Mouse (Mus musculus) hematopoietic multipotent progenitor cell, adult 10-12 weeks (in vitro differentiated cells): ENCODE results near the gene Klhl23. TPM values are rescaled to one million over a fixed set of nuclear protein-coding genes. Genes with fewer than 3 reads are reported as not detected.

Experiments used
- polyA plus RNA-seq: library from polyadenylated mRNA; stranded (reverse); fragments of >175 nt; gene quantifications from 2 replicates; pipeline ENCODE4 v1.2.3, GENCODE M21; 2012; ENCODE audit warnings: low replicate concordance

Gene Klhl23
- polyA plus RNA-seq = 0.19 TPM in 1 of 2 replicates, not detected in the other

DNA sequence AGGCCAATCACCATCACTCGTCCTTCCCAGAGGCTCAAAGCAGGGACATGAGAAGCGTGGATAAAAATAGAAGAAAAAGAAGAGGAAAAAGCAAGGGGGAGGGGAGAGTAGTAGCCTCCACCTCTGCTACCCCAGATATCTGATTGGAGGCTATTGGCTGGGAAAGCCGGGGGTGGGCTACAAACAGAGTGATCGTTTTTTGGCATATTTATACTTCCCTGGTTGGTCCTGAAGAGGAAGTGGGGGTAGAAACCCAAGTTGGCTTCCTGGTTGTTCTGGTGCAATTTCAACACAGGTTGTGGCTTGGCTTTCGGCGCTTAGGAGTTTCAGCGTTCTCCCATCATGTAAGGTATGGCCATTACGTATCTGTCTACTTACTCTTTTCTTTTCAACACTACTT, at the start of gene Klhl23:
Gene Klhl23 (plus strand): TSS at position 234 of the 400 bp plus-strand sequence.

DNA sequence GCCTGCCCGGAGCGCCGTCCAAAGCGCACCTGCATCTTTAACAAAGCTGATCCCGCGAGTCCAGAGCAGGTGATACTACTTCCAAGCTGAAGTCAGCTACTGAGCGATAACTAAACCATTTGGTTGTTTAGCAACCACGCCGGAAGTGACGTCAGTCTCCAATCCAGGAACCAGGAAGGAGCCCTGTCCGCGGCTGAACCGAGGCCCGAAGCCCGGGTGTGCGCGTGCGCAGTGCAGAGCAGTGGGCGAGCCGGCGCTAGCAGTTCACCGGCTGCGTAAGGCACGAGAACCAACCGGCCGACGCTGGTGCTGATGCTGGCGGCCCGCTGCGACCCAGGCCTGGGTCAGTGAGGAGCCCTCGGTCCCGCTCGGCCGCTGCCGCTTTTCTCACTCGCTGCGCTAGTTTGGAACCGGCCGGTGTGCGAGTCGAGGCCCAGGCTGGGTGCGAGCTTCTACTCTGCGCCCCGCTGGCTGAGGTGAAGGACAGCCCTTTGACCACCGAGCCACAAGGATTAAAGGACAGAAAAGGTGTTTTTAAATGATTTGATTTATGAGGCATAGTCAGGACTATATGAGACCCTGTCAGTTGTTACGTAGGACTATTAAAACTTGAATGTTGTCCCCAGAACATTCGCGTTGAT, 32.2 kb upstream of the Klhl23 start, which contains the start of the genes Ccdc173 and Phospho2:
Gene Ccdc173 (minus strand): TSS at position 147 of the 641 bp plus-strand sequence.
Gene Phospho2 (plus strand): TSS at position 195 of the 641 bp plus-strand sequence.

DNA sequence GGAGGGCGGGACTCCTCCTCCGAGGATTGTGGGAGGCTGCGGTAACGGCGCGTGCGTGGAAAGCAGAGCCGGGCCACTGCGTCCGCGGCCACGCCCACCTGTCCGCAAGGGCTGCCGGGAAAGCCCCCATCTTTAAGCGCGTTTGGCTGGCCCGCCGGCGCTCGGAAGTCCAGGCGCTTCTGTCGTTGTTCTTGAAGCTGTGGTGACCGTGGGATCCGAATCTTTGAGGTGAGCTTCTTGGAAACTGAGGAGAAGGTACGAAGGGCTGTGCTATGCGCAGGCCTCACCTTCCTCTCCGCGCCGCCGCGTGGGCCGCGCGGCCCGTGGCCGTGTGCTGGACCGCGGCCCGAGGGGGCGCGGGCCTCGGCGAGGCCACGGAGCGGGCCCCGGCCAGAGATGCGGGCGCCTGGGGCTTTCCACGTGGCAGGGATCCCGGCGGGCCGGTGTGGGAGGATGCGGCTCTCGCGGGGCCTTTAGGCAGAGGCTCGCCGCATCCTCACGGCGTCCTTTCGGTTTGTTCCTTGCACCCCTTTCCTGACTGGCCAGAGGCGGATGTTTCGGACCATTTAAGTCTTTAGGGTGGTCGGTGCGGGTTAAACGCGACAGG, 39.8 kb downstream of the Klhl23 start, which contains the start of gene Ssb:
Gene Ssb (plus strand): TSS at position 78 of the 607 bp plus-strand sequence.

DNA sequence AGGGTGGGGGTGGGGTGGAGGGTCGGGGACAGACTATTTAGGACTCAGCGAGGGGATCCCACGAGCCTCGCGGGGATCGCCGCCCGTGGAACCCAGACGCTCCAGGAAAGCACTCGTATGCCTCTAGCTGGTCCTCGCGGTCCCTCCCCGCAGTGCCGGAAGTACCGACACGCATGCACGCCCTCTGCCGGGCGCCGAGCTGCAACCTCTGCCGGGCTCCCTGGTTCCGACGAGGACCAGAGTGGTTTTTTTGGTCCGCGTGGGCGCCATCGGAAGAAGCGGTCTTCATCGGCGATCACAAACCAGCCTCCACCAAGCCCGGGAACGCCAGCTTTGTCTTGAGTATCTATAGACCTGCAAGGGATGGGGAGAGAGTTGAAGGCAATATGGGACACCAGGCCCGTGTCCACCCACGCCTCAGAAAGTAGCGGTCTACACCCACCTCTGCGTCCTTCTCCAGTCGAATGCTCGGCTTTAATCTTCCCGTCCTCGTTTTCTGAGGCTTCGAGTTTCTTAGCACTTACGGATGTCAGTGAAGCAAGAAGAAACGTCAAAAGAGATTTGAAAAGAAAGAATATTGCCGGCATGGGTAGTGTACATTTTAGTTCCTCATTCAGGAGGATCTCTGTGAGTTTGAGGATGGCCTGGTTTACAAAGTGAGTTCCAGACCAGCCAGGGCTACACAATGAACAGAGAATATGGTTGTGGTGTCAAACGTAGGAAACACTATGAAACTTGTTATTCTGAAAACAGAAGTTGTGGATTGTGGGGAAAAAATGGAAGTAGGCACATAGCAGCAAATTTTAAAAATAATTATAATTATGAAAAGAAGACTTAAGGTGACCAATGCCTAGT, 63.9 kb downstream of the Klhl23 start, which contains the start of gene Mettl5:
Gene Mettl5 (minus strand): TSS at position 165 of the 855 bp plus-strand sequence.

Other genes with a start within 250 kb of the Klhl23 start
- 0.01 TPM in 1 of 2 replicates, not detected in the other for gene Lrp2, start 235.9 kb upstream of the Klhl23 start, polyA plus RNA-seq
- not detected in 2 replicates for gene Bbs5, start 174.8 kb upstream of the Klhl23 start, polyA plus RNA-seq
- gene Klhl41, start 151.8 kb upstream of the Klhl23 start, polyA plus RNA-seq = not detected in 2 replicates
- 0.49 and 1.0 TPM in 2 replicates for gene Fastkd1, start 108.4 kb upstream of the Klhl23 start, polyA plus RNA-seq
- gene Ppig, start 99.4 kb upstream of the Klhl23 start, polyA plus RNA-seq = 6.4 and 13.2 TPM in 2 replicates
- 0.10 and 0.84 TPM in 2 replicates for gene Ccdc173, start 32.4 kb upstream of the Klhl23 start, polyA plus RNA-seq
- gene Phospho2, start 32.3 kb upstream of the Klhl23 start, polyA plus RNA-seq = 8.2 and 8.3 TPM in 2 replicates
- gene Ssb, start 39.6 kb downstream of the Klhl23 start, polyA plus RNA-seq = 2.3 and 21.1 TPM in 2 replicates
- 46.7 and 69.8 TPM in 2 replicates for gene Mettl5, start 63.7 kb downstream of the Klhl23 start, polyA plus RNA-seq
- gene Ubr3, start 75.3 kb downstream of the Klhl23 start, polyA plus RNA-seq = 10.5 and 27.5 TPM in 2 replicates
- gene Myo3b, start 217.2 kb downstream of the Klhl23 start, polyA plus RNA-seq = 0.06 and 0.22 TPM in 2 replicates